Mouse (Mus musculus): Measurements from ENCODE around the gene H2-DMb1. TPM values are rescaled to one million over a fixed set of nuclear protein-coding genes. Genes with fewer than 3 reads are reported as not detected.

The H2-DMb1 gene
- polyA plus RNA-seq, 1 experiment from 2014 or later, result 42.2 TPM

DNA sequence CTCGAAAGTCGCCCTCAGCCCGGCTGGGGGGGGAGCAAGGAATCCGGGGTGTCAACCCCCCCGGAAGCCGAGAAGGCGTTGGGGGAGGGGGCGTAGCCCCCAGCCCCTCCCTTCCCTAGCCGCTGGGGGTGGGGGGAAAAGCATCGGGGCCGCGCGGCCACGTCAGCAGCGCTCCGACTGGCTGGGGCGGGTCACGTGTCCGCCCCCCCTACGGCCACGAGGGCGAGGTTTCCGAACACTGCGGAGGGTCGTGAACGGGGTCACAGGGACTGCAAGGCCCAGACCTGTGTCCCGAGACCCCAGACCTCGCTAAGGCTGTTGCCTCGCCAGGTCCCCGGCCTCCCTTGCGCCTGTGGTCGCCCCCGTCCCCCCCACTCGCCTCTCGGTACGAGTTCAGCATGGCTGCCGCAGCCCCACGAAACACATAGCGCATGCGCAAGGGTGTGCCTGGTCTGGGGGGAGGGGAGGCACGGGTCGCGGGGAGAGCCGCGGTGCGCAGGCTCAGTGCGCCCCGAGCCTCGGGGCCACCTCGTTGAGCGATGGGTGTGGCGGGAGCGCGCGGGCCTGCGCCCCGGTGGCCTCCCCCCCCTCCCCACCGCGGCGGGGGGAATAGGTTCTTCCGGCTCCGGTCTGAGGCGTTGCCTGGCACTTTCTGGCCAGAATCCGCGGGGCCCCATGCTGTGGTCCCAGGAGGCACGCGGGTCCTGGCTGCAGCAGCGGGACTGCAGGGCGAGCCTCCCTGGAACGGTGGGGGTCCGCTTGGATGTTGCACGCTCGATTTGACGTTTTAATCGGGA lies 30.5 kb upstream of the H2-DMb1 start, which contains the start of gene Brd2:
Brd2 (minus strand) TSS at position 447 of the 797 bp plus-strand sequence.
- DNase-seq (ENCODE audit: low spot score), result peak; percentile 99

DNA sequence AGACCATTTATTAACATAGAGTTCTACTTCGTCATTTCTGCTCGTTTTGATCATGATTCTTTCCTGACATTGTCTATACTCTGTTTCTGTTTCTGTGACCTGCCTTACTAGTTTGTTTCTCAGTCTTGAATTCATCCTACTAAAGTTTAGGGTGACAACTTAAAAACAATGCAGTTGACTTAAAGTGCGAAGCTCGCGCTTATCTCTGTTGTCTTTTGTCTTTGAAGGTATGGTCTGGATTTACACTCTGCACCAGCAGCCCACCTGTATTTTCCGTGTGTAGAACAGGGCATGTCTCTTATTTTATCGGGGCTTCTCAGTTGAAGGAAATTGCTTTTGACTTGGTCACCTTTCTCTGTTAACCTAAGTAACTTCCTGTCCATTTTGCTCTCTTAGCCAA lies 29.8 kb upstream of the H2-DMb1 start:
- no peak for DNase-seq (ENCODE audit: low spot score)

DNA sequence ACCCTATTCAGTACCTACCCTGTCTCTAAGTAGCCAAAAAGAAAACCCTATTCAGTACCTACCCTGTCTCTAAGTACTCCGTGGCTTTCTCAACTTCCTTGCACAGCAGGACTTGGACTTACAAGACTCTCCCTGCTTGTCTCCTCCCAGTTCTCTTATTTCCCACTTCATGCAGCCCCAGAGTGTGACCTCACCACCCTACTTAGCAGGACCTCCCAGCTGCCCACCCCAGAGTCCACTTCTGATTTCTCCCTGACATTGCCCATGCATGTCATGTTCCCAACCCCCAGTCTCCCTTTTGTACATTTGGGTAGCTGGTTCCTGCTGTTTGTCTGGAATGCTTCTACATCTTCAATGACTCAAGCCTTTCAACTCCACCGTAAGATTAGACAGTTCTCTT lies 29.4 kb upstream of the H2-DMb1 start:
- no peak for DNase-seq (ENCODE audit: low spot score)

DNA sequence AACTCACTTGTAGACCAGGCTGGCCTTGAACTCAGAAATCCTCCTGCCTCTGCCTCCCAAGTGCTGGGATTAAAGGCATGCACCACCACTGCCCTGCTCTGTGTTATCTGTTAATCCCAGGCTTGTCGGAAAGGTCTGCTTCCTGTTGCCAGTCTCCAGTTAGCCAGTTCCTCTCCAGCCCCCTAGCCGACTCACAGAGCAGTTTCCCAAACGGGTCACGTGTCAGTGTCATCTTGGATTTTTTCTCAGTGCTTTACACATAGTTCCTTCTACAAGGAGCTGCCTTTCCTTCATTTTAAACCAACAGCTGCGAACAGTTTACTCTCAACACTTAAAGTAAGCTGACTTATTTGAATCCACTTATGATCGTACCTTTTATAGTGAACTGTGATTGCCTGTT lies 28.2 kb upstream of the H2-DMb1 start:
- DNase-seq (ENCODE audit: low spot score), result no peak

DNA sequence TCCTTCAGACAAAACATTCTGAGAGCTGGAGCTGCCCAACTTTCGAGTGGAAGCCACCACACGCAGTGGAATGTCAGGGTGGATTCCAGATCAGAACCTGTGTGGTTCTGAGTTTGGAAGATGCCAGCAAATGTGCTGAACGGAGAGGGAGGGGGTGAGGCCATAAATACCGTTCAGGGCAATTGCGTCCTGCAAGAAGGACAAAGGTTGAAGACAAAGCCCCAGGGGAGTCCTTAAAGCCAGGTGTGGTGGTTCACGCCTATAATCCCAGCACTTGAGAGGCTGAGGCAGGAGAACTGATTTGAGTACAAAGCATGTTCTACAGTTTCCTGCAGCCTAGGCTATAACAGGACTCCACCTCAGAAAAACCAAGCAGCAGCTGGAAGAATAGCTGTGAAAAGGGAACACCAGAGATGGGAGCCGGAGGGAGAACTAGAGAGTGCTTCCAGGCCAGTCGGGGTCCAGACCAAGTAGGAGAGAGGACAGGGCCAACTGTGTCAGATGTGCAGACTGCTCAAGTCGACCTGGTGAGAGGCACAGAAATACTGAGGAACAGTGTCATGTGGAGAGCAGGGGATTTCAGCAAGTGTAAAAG lies 25.9 kb upstream of the H2-DMb1 start:
- DNase-seq (ENCODE audit: low spot score), result no peak

DNA sequence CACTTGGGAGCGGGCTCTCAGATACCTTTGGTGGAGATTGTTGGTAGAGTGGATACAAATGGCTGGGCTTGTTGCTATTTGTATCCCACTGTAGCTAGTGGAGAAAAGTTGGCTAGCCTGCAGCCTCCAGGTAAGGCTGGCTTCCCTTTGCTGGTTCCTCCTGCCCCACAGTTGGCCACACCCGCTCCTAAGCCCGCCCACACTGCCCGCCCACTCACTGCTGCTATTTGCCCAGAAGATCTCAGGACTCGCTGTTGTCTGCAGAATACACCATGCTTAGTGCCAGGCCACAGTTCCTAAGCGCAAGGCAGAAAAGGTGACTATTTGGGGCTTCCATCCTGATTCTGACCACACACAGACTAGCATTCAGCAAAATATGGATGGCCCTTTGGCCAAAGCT lies 25.4 kb upstream of the H2-DMb1 start:
- peak; percentile 48 for DNase-seq (ENCODE audit: low spot score)

DNA sequence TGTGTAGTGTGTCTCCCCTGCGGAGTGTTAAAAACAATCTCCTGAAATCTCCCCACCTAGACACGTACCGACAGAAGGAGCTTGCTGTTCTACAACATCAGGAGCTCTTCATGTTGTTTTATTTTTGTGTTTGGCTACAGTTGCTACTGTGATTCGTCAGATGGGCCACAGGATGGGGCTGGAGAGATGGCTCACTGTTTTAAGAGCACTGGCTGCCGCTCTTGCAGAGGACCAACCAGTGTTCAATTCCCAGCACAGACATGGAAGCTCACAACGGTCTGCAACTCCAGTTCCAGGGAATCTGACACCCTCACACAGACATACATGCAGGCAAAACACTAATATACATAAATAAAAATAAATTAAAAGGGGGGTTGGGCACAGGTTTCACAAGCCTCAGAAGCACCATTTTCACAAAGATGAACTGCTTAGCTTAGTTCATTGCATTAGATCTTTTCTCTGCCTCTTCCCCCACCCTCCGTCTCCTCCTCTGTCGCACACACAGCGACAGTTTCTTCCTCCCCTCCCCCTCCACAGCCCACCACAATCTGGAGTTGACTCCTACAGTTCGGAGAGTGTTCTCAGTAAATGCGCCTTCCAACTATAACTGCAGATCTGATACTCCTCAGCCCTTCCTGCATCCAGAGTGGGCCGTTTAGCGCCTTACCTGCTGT lies 24.5 kb upstream of the H2-DMb1 start:
- peak; percentile 60 for DNase-seq (ENCODE audit: low spot score)

DNA sequence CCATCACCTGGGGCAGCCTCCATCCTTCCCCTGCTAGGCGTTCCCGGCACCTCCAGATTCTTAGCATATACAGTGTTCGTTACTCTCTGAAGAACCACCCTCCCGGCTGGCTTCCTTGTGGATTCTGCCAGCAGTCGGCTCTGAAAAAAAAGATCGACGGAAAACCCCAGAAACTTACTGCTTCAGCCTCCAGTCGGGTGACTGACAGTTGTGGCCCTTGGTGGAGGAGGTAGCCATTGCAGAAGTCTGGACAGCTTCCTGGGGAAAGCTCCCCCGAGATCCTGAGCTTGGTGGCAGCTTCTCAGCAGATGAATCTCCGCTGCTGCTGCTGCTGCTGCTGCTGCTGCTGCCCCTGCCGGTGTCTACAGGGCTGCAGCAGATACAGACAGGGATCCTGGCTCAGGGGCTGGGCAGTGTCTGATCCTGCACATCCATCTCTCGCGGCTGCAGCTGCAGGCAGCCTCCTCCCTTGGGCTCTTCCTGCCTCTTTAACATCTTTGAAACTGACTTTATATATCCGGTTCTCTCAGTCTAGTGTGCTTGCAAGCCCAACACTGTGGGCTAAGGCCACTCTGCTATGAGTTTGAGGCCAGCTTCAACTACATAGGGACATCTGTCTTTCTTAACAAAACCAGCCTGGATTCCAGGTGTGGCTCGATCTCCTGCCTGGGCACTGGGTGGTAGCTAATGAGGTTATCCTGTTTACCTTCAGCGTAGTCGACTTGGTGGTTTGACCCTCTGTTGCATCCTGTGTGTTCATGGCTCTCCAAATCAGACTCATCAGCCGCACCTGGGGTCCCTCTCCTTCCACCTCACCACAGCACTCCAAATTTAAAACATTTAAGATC lies 23.7 kb upstream of the H2-DMb1 start:
- peak; percentile 81 for DNase-seq (ENCODE audit: low spot score)

DNA sequence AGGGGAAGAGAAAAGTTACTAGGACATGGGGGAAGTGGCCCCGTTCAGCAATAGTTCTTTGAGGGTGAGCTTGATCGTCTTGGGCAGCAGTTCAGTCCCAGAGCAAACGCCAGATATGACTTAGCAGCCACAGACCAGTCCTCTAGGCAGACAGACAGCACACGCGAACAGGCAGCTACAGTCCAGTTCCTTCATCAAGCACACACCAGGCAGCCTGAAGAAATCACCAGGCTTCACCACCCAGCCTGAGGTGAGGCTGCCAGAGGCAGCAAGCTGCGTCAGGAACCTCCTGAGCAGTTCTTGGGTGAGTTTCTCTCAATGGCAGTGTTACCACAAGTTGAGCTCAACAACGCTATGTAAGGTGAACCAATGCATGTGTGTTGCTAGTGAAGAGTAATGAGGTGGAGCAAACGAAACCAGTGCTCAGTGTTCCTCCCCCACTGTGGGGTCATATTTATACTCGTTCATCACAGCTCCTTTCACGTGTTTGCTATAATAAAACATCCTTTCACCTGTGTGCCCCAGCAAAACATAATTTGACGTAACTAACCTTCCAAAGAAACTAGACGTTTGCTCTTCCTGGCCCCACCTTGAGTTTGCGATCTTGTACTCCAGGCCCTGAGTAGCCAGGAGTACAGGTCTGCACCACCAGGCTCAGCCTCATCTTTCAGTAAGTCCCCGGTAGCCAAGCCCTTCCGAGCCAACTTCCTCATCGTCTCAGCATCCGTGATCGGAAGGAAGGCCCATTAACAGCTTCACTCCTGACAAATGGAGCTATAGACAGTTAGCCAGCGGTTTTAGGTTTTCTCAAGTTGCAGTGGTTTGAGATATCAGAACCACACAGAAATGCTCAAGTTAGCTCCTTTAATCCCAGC lies 22.6 kb upstream of the H2-DMb1 start:
- no peak for DNase-seq (ENCODE audit: low spot score)

DNA sequence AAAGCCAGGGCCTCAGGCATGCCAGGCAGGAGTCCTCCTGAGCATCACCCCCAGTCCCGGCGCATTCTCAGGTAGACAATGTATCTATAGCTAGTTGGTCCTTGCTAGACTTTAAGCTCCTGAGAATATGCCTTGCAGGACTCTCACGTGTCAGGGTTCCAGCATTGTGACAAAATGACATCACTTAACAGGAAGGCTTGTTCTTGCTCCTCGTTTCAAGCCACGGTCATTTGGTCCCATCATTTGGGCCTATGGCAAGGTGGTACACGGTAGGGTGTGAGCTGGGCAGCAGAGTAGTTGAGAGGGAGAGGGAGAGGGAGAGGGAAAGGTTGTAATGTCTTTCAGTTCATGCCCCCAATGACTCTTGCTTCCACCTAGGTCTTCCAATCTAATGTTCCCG lies 21.0 kb upstream of the H2-DMb1 start:
- no peak for DNase-seq (ENCODE audit: low spot score)

DNA sequence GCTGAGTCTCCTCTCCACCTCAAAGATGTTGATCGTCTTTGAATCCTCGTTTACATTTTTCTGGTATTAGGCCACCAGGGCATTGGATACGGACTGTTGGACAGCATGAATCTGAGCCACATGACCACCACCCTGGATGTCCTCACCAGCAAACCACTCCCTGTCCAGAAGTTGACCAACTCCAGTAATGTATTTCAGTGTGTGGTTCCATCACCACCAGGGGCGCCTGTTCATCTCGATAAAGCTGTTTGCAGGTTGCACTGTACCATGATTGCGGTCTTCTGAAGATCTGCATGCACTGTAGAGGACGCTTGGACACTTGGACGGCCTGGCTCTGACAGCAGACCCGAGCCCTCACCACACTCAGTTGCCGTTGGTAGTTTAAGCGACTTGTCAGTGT lies 19.6 kb upstream of the H2-DMb1 start:
- DNase-seq (ENCODE audit: low spot score), result no peak

DNA sequence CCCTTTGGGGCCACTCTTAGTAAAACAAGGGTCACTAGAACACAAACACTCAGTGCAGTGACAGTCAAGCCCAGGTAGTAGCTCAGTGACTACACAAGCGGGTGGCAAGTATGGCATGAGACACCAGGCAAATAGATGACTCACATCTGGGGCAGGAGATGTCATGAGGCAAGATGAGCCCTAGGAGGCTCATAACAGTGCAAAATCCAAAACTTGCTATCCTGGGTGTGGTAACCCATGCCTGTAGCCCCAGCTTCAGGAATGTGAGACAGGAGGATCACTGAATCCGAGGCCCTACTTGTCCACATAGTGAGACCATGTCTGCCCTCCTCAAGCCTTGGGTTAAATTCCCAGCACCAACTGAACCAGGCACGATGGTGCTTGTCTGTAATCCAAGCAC lies 18.4 kb upstream of the H2-DMb1 start:
- DNase-seq (ENCODE audit: low spot score), result no peak

DNA sequence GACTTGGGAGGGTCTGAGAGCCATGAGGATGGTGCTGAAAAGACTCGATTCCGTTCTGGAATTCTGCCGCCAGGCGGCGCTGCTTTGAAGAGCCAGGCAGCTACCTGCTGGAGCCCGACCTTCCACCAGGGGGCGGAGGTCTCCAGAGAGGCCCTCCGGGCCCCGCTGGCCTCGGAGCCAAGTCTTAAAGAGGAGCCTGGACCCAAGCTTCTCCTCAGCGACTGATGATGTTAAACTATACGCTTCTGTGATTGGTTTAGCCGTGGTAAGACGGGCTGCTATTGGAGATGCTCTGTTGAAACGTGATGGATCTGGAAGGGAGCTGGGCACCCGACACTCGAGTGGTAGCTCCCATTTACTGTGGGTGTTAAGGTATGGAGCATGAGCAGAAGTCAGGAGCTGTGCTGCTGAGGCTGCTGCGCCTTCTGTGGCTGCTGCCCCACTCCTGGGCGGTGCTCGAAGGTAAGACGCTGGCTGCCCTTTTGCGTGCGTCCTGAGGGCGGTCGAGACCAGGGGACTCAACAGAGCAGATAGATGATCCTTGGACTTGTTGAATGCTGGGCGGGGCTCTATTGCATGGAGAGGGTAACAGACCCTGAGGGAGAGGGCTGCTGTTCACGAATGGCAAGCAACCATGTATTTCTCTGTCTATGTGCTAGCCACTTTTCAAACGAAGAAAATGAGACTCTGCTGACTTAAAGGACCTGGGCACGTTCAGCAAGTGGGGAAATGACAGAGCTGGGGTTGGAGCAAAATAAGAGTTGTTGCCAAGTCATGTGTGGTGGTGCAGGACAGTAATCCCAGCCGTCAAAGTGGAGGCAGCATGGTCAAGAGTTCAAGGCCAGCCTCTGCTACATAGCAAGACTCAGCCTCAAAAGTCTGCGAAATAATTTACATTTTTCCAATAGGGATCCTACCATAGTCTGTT lies 17.3 kb upstream of the H2-DMb1 start:
- DNase-seq (ENCODE audit: low spot score), result peak; percentile 99

DNA sequence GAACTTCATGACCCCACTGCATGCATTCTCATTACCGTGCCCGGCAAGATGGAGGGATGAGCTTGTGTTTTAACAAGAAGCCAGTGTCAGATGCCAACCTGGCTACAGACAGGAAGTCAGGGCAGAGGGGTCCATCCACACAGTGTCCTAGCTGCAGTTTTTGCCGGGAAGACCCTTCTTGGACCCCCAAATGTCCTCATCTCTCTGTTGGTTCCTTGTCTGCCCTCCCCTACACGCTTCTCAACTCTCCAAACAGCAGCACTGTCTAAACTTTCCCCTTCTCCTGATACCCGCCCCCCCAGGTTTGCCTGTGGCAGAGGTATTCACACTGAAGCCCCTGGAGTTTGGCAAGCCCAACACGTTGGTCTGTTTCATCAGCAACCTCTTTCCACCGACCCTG lies 15.3 kb upstream of the H2-DMb1 start:
- no peak for DNase-seq (ENCODE audit: low spot score)

DNA sequence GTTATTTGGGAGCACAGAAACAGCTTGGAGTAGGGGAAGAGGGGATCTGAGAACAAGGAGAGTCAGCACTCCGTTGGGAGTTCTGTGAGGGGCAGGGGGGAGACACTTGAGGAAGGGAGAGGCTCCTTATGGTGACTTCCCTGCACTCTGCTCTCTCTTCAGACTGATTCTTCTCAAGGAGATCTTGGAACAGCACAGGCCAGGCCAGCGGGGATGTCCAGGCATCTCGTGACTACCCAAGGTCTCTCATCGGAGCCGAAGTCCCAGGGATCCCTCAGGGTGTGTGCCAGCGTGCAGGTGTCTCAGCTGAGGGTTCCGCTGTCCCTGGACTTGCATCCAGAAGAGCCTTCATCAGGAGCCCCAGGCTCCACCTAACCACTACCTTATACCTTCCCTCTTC lies 14.2 kb upstream of the H2-DMb1 start:
- no peak for DNase-seq (ENCODE audit: low spot score)

DNA sequence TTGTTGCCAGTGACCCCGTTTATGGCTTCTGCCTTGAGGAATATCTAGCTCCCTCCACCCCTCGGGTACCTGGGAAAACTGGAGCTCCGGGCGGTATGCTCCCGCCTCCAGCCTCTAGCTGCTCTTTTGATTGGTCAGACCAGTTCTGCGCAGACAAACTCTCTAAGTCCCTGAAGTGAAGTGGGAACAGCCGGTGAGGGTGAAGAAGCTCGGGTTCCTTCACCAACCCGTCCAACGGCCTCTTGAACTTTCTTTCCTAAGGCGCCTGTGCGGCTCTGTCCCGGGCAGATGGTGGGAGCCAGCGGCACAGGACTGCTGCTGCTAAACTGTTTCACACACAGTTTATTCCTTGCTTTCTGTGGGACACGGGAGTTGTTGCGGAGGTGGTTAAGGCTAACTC lies 13.5 kb upstream of the H2-DMb1 start:
- DNase-seq (ENCODE audit: low spot score), result no peak

DNA sequence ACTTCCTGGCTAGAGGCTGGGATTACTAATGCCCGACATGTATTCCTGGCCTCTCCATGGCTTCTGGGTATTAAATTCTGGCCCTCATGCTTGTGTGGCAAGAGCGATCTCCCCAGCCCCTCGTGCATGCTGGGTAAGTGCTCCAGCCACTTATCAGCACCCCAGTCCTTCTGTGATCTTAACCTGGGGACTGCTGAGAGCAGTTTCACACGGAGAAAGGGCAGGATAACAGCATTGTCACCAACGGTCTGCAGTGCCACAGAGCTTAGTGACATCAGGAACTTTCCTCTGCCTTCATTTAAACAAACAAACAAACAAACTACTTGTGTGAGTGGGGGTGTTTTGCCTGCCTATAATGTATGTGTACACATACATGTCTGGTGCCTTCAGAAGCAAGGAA lies 12.6 kb upstream of the H2-DMb1 start:
- no peak for DNase-seq (ENCODE audit: low spot score)

DNA sequence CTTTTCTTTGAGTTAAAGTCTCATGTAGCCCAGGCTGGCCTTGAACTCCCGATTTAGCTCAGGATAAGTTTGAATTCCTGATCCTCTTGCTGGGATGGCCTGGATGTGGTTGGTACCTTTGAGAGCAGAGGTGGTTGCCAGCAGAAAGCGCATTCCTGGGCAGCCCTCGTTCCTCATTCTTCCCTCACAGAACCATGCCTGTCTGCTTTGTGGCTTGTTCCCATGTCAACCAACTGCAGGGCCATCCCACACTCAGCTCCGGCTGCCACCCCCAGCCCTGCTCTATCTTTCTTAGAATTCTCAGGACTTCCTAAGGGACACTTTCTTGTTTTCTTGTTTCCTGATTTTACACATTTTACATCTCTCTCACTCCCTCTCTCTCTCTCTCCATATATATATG lies 11.4 kb upstream of the H2-DMb1 start:
- no peak for DNase-seq (ENCODE audit: low spot score)

DNA sequence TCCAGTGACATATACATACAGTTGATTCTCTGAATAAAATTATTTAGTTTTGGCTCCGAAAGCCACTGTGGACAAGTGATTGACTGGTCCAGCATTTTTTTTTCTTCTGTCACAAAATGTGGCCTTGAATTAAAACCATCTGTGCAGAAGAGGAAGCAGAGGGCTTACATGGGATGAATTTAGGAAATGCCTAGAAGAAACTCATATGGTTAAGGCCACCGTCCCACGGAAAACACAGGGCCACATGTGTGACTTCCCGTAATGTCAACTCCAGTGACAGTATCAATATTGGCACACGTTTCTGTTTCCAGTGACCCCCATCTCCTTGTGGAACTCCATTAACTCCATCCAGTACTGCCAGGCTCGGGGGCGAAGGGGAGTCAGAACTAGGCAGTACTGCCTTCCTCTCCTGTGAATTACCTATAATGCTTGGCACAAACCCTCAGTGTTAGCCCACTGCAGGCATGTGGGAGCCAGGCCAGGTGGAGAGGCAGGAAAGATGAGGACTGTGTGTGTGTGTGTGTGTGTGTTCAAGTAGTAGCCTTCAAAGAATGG lies 10.3 kb upstream of the H2-DMb1 start:
- DNase-seq (ENCODE audit: low spot score), result no peak

All from thymus, postnatal 0 days (tissue).